Mouse (Mus musculus) urinary bladder, adult 2 months (tissue): ENCODE data around the gene Atrnl1. TPM values are rescaled to one million over a fixed set of nuclear protein-coding genes. Genes with fewer than 3 reads are reported as not detected.
A peak's percentile ranks its signal among the peaks of the same experiment; 100 is the strongest.

Experiments
- DNase-seq: peaks from one replicate; pipeline ENCODE4 v3.0.0; 2022; ENCODE audit warnings: low spot score
- polyA plus RNA-seq: library from polyadenylated mRNA; depleted of rRNA; stranded (reverse); fragments of >200 nt; gene quantifications from 2 replicates; pipeline ENCODE4 v1.2.3, GENCODE M21; 2012

The Atrnl1 gene
- polyA plus RNA-seq, 1 experiment = 10.9 TPM

DNA sequence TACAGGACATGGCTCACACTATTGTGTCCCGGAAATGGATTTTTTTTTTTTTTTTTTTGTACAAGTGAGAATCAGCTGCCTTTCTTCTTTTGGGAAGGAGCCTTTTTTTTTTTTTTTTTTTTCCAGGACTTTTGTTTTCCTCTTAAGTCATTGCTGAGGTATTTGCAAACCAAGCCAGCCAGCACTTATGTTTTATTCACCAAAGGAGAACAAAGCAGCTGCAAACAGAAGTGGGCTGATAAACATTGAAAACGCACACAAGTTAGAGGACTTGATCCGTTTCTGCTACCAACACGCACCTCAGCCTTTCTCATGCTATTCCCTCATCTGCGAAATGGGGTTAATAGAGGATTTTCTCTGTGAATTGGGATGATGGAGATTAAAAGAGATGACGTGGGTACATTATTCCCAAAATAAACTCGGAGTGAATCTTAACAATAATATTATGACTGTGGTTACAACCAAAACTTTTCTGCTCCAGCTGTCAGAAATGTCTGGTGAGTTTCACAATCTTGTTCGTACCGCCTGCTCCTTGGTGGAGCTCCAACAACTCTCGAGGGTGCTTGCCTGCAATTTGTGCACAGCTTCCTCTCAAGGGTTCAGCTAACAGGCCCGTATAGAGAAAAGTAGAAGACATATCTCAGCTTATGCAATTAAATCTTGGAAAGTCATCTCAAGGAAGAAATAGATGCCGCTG, 1.3 kb upstream of the Atrnl1 start:
- DNase-seq = no peak

DNA sequence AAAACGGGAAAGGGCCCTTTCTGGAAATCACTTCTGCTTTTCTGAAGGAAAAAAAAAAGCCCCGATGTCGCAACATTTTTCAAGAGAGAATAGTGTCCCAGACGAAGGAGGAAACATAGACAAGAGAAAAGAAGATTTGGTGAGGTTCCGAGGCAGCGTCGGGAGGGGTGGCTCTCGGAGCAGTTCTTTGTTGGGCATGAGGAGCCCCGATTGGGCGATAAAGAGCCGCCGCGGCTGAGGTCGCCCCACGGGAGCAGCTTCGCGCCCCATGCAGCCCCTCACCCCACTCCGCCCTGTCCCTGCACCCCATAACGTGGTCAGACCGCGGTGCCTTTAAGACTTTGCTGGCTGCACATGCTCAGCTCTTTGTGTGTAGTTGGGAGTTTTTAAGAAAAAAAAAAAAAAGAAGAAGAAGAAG, 767 bp upstream of the Atrnl1 start:
- peak; percentile 35 for DNase-seq

GRCm38 (mm10) chr19:57611291-57612178, 701 bp downstream of the Atrnl1 start:
- DNase-seq = peak; percentile 53

DNA sequence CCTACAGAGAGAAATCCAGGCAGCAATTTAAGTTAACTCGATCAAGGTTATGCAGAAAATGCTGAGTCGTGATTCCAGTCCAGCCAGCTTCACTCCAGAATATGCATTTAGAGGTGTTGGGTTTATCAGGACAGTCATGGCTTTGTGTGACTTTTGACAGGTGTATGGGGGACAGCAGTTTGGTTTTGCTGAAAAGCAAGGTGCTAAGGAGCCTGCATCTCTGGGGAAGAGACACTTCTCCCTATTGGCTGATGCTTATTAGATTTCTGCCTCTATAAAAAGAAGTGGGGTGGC, 1.3 kb downstream of the Atrnl1 start:
- no peak for DNase-seq

DNA sequence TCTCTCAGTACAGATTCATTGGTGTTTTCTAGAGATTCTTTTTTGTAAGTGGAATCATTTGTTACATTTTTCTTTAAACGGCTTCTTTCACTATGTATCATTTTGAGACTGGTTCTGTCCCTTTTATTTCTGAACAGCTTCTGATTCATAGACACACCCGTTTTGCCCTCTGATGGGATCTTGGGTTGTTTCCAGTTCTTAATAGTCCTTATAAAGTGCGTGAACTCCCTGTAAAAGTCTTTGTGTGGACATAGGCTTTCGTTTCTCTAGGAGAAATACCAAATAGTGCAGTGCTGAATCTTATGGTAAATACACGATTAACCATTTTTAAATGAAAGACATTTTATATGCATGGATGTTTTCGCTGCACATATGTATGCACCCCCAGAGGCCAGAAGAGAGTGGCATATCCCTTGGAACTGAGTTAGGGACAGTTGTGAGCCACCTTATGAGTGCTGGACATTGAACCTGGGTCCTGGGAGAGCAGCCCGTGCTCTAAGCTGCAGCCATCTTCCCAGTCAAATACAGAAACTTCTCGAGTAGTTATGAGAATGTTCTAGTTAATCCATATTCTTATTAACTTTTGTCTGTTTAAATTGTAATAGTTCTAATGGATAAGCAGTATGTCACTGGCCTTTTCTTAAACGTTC, 5.3 kb downstream of the Atrnl1 start:
- DNase-seq = no peak

DNA sequence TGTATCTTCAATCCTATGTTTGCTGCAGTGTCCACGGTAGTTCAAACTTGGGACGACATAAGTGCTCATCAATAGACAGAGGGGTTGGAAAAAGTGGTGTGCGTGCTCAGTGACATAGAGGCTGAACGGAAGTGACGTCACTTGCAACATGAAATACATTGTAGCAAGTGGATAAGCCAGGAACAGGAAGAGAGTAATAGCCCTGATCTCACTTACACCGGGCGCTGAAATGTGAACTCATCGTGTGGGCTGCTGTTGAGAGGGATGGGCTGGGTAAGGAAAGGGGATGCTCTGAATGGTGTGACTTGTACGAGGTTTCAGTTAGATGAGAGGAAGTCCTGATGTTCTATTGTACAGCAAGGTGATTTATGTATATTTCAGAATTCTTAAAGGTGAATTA, 8.3 kb downstream of the Atrnl1 start:
- no peak for DNase-seq

- DNase-seq = no peak
These were observed 11.0 kb downstream of the Atrnl1 start for GRCm38 (mm10) chr19:57621814-57622213.

DNA sequence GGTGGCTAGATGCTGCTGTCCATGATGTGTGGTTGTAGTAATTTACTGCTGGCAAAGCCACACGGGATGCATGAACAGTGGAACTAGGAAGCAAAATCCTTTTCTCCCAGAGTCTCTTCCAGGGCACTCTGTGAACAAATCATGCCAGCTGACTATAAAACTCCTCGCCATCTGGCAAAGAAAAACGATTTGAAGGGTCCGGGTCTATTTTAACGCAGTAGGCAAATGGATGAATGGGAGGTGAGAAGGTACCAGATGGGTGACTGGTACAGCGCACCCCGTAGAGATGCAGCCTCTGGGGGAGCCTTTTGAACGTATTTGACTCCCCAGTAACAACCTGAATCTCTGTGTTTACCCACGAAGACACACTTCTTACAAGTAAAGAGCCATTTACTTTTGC, 14.9 kb downstream of the Atrnl1 start:
- no peak for DNase-seq

GRCm38 (mm10) chr19:57627251-57627650, 16.4 kb downstream of the Atrnl1 start:
- DNase-seq = no peak

GRCm38 (mm10) chr19:57642536-57642935, 31.7 kb downstream of the Atrnl1 start:
- DNase-seq = no peak

DNA sequence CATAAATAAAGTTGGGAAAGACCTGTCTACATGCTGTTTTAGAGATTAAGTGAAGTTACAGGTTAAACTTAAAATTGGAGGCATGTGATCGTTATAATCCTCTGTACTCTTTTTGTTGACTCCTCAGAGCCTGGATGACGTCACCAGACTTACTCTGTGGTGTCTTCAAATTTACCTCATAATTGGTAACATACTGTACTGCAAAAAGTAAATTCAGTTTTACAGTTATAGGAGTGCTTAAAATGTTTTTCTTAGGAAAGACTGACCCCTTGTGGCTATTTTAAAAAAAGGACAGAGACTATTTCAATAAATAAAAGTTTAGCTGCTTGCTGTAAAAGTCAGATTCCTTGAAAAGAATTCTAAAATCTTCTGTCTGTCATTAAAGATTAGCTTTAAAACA, 32.1 kb downstream of the Atrnl1 start:
- DNase-seq = no peak

DNA sequence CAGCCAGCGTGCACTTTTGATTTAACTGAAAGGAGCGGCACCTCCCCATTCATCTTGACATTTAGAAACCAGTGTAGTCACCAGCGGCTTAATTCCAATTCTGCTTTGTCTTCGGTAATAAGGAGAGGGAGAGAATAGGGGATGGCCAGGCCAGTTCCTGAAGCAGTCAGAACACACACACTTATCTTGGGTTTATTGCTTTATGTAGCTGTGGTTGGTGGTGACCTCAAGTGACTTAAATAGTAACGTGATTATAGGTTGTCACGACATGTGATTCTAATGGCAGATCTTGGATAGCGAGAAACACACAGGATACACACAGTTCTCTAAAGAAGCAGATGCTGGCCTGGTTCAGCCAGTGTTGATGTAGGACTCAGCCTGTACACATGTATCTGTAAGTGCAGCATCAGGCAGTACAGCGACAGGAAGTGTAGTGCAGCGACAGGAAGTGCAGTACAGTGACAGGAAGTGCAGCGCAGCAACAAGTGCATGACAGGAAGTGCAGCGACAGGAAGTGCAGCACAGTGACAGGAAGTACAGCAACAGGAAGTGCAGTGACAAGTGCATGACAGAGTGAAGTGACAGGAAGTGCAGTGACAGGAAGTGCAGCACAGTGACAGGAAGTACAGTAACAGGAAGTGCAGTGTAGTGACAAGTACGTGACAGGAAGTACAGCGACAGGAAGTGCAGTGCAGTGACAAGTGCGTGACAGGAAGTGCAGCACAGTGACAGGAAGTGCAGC, 37.5 kb downstream of the Atrnl1 start:
- no peak for DNase-seq

- DNase-seq = no peak
These were observed 38.1 kb downstream of the Atrnl1 start for GRCm38 (mm10) chr19:57648944-57649271.

- no peak for DNase-seq
These were observed 44.2 kb downstream of the Atrnl1 start for GRCm38 (mm10) chr19:57655083-57655482.

GRCm38 (mm10) chr19:57655491-57655890, 44.7 kb downstream of the Atrnl1 start:
- DNase-seq = no peak

- DNase-seq = no peak
These were observed 46.7 kb downstream of the Atrnl1 start for GRCm38 (mm10) chr19:57657426-57658087.

GRCm38 (mm10) chr19:57658111-57659091, 47.6 kb downstream of the Atrnl1 start:
- DNase-seq = no peak

DNA sequence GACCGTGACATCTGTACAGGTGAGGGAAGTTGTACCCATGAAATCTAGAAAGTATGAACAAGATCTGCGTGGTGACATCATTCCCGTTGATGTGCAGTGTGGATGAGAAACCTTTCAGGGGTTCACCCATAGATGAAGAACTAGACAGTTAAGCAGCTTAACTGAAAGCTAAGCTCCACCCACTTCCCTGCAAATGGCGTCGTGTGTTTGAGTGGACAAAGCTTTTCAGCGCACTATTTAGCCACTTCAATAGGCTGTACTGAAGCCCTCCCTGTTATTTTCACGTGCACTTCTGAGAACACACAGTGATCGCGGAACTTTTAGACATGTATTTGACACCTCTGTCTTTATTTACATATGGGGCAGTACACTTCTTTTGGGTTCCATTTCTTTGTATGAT, 56.2 kb downstream of the Atrnl1 start:
- no peak for DNase-seq

DNA sequence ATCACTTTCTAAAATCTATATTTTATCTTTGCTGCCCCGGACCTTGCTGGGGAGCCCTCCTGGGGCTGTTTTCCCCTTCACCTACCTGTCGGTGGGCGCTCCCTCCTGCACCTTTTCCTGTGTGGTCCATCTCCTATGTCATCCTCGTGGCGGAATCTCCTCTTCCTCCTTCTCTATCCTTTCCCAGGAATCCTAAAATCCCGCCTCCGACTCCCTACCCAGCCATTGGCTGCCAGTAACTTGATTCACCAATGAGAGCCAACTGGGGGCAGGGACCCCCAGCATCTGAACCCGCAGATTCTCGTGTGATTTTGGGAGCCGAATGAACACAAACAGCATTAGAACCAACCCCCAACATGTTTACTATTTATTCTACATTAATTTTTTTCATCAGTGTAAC, 57.1 kb downstream of the Atrnl1 start:
- DNase-seq = no peak

DNA sequence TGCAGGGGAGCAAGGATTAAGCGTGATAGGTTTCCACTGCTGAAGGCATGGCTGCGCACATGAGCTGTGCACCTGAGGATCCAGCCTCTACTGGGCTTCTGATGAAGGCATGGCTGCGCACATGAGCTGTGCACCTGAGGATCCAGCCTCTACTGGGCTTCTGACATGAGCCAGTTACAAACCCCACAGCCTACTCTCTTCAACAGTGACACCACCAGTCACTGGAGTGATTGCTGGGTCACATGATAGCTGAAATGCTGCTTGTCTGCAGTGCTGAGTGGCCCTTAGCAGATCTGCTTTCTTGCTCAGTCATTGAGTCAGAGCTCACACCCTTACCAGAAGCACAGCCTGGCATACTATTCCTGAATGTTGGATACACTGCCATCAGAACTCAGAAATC, 68.6 kb downstream of the Atrnl1 start:
- DNase-seq = no peak

GRCm38 (mm10) chr19:57686596-57686995, 75.8 kb downstream of the Atrnl1 start:
- DNase-seq = no peak
